Mouse (Mus musculus) C2C12 (cell line): ENCODE data around the gene Polrmt.

Experiments used
- CTCF ChIP-seq: IDR thresholded peaks from one replicate; pipeline ENCODE4 v1.5.1; 2011; ENCODE audit not compliant: control insufficient read depth, insufficient read depth, insufficient read length
- MYOD1 ChIP-seq: IDR thresholded peaks from one replicate; pipeline ENCODE4 v1.6.1; 2011; ENCODE audit warnings: low read depth; ENCODE audit not compliant: control insufficient read depth, insufficient read length

- no peak for TF ChIP-seq CTCF
- TF ChIP-seq MYOD1, result no peak
Observed at GRCm38 (mm10) chr10:79774486-79775279, 28.3 kb upstream of the Polrmt start.
